Mouse (Mus musculus): ENCODE data around the gene Il12b.

The Il12b gene

GRCm38 (mm10) chr11:44399763-44400162, at the start of gene Il12b:
Gene Il12b, plus strand, starts transcription at chr11:44400063.
- no peak for DNase-seq

DNA sequence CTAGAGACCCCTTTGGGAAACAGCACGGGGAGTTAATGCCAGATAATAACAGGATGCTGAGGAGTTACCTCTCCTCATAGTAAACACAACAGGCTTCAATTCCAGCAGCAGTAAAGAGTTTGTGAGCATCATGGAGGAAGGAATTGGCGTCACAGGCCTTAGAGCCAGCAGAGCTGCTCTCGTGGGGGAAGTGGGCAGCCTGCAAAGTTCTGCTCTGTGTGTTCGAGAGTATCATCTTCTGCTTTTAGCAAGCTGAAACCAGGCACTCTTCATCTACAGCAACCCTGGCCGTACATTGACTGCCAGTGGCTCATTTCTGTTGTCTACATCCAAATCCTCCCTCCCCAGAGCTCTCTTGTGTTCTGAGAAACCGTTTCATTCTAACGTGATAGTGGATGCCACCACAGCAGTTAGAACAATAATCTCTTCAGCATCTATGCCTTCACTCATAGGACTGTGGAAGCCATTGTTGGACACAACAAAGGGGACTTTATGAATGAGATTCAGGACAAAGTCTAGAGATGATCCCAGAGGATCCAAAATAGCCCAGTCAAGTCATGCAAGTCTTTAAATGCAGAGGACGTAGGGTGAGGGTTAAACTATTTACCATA, 44.9 kb upstream of the Il12b start:
- no peak for DNase-seq

GRCm38 (mm10) chr11:44356171-44356570, 43.7 kb upstream of the Il12b start:
- DNase-seq = no peak

DNA sequence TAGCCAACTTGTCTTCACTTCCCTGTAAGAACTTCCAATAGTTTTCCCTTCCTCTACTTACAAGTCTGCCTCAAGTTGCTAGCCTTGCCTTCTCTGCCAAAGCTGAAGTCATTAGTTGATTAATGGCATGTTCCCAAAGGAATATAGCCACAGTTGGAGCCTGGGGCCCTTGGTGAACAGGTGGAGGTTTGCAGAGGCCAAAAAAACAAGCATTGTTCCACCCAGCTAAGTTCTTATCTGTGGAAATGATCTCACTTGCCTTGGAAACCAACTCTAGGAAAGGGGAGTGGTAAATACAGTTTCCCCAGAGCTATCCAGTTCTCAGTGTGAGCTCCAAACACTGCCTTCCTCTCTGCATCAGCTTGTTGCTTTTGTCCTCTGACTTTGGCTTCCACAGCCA, 35.3 kb upstream of the Il12b start:
- DNase-seq = peak; percentile 4 to 15

DNA sequence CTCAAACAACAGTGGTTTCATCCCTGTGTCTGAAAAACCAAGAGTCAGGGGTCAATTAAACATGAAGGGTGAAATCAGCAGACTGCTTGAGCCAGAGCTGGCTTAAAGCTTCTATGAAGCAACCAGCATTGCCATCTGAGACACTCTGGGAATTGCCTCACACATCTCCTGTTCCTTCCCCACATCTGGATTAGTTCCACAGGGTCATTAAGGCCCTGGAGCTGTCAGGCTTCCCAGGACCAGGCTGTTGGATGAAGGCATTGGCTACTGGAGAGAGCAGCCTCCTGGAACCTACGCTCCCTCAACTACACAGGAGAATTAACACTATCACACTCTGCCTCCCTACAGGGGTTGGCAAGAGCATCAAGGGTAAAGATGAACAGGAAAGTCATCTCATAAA, 32.2 kb upstream of the Il12b start:
- DNase-seq = no peak

DNA sequence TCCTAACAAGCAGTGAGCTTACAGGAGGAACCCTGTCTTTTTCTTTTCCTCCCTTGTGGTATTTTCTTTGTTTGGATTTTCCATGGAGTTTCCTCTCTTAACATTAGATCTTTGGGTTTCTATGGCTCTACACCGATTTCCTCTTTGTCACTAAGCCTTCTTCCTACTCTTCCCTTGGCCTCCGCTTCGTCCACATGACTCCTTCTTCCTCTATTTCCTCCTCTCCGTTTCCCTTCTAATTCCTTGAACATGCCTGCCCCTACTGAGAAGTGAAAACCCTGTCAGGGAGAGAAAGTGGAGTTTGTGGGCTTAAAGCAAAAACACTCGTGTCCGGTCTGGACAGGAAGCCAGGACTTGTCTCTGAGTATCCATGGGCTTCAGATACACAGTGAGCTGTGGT, 27.0 kb upstream of the Il12b start:
- no peak for DNase-seq

DNA sequence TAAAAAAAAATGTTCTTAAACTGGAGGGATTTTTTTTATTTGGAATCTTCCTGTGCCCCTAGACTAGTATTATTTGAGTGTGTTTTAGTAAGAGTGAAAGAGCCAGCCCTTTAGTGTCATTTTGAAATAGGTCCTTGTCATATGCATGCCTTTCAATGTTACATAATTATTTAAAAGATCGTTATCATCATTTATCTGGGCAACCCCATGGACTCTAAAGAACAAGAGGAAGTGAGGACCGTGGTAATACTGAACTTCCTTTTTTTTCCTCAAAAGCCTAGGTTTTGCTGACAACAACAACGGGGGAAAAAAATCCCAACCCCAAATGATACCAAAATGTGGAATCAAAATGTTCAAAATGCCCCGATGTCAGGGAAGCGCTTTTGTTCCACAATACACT, 22.0 kb upstream of the Il12b start:
- no peak for DNase-seq

GRCm38 (mm10) chr11:44380432-44381051, 19.3 kb upstream of the Il12b start:
- DNase-seq = no peak

- no peak for DNase-seq
Measured at GRCm38 (mm10) chr11:44382200-44382599, 17.7 kb upstream of the Il12b start.

GRCm38 (mm10) chr11:44387031-44387430, 12.8 kb upstream of the Il12b start:
- no peak for DNase-seq

GRCm38 (mm10) chr11:44389993-44390701, 9.7 kb upstream of the Il12b start:
- no peak for DNase-seq

- no peak for DNase-seq
Measured at GRCm38 (mm10) chr11:44393101-44393810, 6.6 kb upstream of the Il12b start.

- no peak for DNase-seq
Measured at GRCm38 (mm10) chr11:44395401-44395800, 4.5 kb upstream of the Il12b start.

- DNase-seq = no peak
Measured at GRCm38 (mm10) chr11:44397551-44397950, 2.3 kb upstream of the Il12b start.

- DNase-seq = no peak
Measured at GRCm38 (mm10) chr11:44398356-44398755, 1.5 kb upstream of the Il12b start.

GRCm38 (mm10) chr11:44398782-44399225, 1.1 kb upstream of the Il12b start:
- DNase-seq = peak; percentile 48 to 78

DNA sequence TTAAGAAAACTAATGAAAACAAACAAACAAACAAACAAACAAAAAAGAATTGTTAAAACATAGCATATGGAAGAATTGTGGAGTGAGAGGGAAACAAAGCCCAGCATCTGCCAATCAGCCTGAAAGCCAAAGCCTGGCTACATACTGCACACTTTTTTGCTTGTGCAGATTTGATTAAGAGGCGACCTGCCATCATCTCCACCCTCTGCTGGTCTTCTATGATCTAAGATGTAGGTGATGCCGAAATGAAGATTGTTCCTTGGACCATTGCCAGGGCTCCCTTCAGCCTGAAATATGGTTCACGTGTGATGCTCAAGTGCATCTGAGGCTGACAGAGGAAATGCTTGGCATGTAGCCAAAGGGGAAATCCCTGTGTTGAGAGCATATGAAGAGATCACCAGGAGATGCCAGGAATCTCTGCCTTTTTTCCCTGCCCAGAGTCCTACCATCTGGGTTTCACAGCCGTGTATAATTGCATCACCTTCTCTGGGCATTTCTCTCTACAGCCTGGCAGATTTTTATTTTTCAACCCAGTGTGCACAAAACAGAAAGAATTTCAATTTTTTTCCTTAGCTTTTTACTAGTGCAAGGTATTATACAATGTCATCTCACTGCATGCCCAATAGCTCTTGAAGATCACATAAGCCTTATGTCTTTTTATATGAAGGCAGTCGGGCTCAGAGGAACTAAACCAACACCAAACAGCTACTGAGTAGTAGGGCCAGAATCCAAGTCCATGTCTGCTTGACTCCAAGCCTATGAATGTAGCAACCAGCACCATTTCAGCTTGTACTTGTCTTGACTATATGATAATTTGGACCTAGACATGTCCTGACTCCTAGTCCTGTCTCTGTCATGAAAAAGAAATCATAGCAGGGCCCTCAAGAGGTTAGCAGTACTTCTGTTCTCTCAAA, 2.0 kb downstream of the Il12b start:
- DNase-seq = no peak

DNA sequence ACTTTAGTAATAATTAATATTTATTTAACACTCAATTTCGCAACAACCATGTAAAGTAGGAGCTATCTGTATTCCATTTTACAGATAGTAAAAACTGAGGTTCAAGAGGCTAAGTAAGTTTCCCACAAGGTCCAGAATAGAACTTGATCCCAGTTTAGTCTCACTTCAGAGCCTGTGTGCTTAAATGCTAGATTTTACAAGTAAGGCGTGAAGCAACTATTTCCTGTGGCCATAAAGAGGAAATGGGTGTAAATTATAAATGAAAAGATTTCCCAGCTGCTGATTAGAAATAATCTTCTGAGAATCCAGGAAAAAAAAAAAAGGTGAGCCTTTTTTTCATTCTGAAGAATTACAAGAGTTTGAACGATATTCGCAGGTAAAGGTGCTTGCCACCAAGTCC, 5.2 kb downstream of the Il12b start:
- no peak for DNase-seq

- no peak for DNase-seq
Measured at GRCm38 (mm10) chr11:44405961-44406360, 6.1 kb downstream of the Il12b start.

DNA sequence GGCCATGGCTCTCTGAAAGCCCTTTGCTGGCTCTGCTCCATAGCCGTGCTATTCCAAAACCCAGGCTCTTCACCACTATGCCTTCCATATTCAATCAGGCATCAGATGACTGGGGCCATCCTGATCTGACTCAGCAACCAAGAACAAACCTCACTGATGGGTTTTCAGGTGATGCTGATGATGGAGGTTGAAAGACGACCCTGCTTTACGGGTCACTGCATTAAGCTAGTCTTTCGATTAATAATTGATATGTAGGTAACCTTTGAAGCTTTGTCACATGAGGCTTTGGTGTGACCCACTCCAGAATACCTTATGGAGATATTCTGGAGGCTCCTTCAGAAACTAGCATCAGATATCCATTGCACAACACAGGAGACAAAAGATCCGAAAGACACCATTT, 6.6 kb downstream of the Il12b start:
- peak; percentile 33 to 62 for DNase-seq

- no peak for DNase-seq
Measured at GRCm38 (mm10) chr11:44408626-44409025, 8.8 kb downstream of the Il12b start.

DNA sequence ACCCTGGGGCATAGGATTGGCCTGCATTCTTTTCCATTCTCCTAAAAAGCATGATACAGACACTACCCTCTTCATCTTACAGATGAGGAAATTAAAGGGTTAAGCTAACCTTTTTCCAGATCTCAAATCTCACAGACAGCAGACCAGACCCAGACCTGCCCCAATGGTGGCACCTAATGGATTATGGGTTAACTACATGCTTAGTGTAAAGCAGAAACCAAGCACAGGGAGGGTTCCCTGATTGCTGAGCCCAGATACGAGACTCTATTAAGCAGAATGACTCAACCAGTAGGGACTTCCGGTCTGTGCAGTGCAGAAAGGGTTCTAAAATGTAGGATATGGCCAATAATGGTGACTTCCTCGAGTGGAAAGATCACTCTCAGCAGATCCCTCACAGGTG, 10.6 kb downstream of the Il12b start:
- no peak for DNase-seq

GRCm38 (mm10) chr11:44412276-44412675, 12.4 kb downstream of the Il12b start:
- no peak for DNase-seq

Data from kidney, adult 8-10 months (tissue).